Mouse (Mus musculus): ENCODE measurements around the gene Syngr3.
"Not testable (repeated sequence)": the region's sequence is repeated elsewhere in the genome, so short reads cannot be mapped to it uniquely, and the experiment has no call there.

Syngr3 gene

GRCm38 (mm10) chr17:24719494-24720222 is 29.9 kb upstream of the Syngr3 start:
- peak; percentile 94 for DNase-seq (ENCODE audit: low spot score)

DNA sequence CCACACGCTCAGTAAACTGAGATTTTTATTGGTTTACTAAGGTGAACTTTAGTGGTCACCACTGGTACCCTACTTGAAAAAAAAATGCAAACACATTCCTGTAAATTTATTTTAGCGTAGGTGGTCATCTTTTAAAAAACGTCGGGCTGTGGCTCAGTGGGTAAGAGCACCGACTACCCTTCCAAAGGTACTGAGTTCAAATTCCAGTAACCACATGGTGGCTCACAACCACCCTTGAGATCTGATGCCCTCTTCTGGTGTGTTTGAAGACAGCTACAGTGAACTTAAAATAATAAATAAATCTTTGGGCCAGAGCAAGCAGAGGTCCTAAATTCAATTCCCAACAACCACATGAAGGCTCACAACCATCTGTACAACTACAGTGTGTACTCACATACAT is 29.2 kb upstream of the Syngr3 start:
- not testable (repeated sequence) for DNase-seq (ENCODE audit: low spot score)

- no peak for DNase-seq (ENCODE audit: low spot score)
Measured at GRCm38 (mm10) chr17:24717943-24718342, 28.2 kb upstream of the Syngr3 start, which contains the start of the genes Rnf151 and Rps2. TSS of gene Rnf151 (minus strand) at chr17:24718063. TSS of gene Rps2 (plus strand) at chr17:24718116.

- no peak for DNase-seq (ENCODE audit: low spot score)
Measured at GRCm38 (mm10) chr17:24716166-24716682, 26.5 kb upstream of the Syngr3 start.

- DNase-seq (ENCODE audit: low spot score): no peak
Measured at GRCm38 (mm10) chr17:24715556-24715955, 25.8 kb upstream of the Syngr3 start.

GRCm38 (mm10) chr17:24708646-24709045 is 18.9 kb upstream of the Syngr3 start:
- no peak for DNase-seq (ENCODE audit: low spot score)

DNA sequence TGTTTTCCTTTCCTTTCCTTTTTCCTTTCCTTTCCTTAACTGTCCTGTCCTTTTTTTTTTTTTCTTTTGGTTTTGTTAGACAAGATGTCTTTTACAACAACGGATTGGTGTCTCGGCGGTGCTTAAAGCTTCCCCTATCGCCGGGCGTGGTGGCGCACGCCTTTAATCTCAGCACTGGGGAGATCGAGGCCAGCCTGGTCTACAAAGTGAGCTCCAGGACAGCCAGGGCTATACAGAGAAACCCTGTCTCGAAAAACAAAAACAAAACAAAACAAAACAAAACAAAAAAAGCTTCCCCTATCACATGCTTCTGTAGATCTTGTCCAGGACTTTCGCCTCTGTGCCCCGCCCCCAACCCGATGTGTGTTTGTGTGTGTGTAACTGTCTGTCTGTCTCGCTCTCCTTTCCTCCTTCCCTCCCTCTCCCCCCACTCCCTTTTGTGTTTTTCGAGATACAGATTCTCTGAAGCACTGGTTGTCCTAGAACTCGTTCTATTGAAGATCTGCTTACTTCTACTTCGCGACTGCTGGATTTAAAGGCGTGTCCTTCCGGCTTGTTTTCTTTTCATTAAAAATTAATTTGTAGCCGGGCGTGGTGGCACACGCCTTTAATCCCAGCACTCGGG is 18.2 kb upstream of the Syngr3 start:
- no peak for DNase-seq (ENCODE audit: low spot score)

DNA sequence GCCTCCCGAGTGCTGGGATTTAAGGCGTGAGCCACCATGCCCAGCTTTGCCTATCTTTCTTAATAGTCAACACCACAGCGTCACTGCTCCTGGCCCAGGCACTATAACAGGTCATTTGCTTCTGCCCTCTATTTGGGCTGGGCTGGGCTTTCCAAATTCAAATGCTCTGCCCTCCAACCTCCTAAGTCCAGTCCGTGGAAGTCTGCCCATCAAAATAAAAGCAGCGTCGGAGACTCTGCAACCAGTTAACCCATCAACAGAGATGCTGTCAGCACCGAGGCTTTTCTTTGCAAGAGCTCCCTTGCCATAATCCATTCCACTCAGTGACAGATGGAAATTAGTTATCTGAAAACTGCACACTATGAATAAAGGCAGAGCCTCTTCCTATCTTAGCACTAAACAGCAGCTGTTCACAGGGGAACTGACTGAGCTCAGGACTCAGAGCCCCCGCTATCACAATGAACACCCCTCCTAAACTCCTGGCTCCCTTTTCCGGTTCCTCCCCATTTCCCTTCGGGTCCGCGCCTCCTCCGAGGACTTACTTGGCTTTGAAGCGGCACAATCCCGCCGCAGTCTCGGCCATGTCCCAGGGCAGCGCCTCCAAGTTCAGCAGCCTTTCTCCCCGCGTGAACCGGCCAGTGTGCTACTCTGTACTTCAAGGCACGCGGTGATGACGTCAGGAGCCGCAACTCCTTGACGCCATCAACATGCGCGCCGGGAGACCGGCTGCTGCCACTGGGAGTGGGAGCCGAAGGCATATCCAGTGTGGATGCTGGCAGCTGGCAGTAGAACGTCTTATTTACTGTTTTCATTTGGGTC is 17.4 kb upstream of the Syngr3 start, which contains the start of gene Tbl3:
Gene Tbl3, minus strand, starts transcription at position 679 of the 819 bp plus-strand sequence.
- peak; percentile 87 for DNase-seq (ENCODE audit: low spot score)

DNA sequence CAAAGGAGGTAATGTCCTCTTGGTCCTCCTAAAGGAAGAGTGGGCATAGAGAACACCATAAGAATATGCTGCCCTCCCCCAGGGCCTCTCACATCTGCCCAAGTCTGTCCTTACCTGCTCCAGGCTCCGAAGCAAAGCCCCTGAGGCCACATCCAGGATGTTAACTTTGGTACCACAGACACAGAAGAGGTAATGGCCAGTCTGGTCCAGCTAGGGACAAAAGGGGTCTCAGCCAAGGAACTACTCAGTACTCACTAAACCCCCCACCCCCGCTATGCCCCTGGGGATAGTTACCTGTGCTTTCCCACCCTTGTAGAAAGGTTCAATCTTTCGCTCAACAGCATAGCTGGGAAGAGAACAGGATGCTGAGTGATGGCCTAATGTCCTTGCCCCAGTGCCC is 16.1 kb upstream of the Syngr3 start:
- no peak for DNase-seq (ENCODE audit: low spot score)

DNA sequence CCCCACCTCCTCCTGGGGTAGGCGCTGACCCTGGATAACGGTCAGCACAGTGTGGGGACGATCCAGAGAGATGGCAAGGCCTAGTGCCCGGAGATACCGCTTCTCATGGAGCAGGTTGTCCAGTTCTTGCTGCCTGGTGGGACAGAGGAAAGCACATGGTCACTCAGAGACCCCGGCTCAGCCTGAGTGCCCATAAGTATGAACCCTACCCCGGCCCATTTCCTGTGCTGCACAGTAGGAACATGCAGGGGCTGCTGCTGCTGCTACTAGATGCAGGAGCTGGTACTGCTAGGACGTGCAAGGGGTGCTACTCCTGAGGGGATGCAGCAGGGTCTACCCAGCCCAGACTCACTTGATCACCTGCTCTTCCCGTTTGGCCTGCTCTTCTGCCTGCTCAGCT is 11.5 kb upstream of the Syngr3 start:
- no peak for DNase-seq (ENCODE audit: low spot score)

- no peak for DNase-seq (ENCODE audit: low spot score)
Measured at GRCm38 (mm10) chr17:24699473-24699872, 9.7 kb upstream of the Syngr3 start.

GRCm38 (mm10) chr17:24698715-24699114 is 9.0 kb upstream of the Syngr3 start:
- DNase-seq (ENCODE audit: low spot score): no peak

DNA sequence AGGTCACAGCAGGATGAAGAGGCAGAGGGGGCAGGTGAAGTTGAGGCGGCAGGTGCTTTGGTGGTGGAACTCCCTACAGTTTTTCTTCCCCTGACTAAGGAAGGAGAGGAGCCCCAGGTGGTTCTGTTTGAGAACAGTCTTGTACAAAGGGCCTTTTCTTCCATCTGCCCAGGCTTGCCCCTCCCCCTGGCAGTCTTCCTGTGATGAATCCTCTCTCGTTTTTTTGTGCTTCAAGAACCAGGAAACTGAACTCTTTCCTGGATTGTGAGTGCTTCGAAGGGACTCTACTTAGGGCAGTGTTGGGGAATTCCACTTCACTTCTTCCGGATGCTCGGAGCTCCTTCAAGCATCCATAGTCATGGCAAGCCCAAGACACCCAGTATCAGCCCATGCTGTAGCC is 8.2 kb upstream of the Syngr3 start:
- no peak for DNase-seq (ENCODE audit: low spot score)

DNA sequence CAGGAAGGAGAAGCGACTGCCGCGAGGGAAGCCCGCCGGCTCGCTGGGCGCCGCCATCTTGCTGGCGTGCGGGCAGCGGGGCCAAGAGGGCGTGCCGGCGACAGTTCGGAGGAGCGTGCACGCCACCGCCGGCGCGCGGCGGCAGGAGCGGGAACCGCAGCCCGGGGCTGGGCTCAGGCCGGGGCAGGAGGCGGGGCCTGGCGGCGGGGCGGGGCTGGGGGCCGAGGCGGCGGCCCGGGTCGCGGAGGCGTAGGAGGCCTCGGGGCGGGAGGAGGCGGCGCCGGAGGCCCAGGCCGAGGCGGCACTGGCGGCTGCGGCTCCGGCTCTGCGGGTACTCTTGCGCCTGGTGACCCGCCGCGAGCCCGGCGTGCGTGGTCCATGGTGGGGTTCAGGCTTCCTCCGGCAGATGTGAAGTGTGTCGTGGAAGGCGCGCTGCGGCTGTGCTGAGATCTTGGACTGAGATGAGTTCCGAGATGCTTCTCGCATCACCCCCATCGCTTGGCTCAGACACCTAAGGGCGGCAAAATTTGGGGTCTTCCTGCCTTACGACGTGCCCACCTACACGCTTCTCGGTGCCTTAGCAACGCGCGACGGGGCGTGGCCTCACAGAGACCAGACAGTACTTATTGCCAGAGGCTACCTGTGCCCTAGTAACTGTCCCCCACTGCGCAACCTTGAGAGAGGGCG is 6.4 kb upstream of the Syngr3 start, which contains the start of the genes Gfer and Noxo1:
Gene Gfer, minus strand, starts transcription at position 146 of the 687 bp plus-strand sequence.
Gene Noxo1, plus strand, starts transcription at position 224 of the 687 bp plus-strand sequence.
- no peak for DNase-seq (ENCODE audit: low spot score)

DNA sequence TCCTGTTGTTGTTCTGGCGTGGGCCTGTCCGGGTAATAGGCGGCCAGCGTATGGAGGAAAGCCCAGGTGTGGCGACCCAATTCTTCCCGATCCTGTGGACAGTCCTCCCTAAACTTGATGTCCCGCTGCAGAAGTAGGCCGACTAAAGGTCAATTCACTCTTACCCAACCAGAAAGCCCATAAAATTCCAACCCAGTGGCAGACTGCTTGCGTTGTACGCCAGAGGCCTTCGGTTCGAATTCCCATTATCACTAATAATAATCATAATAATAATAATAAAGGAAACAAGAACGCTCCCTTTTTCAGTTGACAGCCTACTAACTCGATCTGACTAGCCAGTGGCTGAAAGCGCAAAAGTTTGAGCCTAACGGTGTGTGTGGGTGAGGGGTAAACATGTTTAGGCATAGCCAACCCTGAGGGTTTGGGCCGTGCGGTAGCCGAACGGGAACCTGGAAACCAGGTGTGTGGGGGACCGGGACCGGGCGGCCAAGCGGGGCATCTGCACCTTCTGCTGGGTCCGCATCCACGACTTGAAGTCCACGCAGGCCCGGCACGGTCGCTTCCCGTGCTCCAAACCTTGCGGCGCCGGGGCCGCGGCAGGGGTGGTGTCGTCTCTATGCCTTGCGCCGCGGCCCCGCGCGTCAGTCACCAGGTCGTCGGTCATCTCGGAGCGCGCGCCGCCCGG is 5.7 kb upstream of the Syngr3 start:
- DNase-seq (ENCODE audit: low spot score): no peak

DNA sequence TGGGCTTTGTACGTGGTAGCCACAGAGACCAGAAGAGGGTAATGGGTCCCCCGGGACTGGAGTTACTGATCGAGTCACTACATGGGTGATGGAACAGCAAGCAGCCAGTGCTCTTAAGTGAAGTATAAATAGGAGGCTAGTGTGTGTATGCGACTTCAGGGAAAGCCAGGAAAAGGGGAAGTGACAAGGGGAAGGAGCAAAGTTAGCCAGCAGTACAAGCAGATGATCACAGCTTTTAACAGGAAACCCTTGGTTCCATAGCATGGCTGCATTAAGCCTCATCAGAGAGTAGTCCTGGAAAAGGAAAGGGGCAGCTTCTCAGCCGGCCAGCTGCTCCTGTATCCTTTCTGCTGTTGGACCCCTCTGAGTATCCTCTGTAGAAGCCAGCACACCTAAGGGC is 2.6 kb upstream of the Syngr3 start:
- DNase-seq (ENCODE audit: low spot score): no peak

DNA sequence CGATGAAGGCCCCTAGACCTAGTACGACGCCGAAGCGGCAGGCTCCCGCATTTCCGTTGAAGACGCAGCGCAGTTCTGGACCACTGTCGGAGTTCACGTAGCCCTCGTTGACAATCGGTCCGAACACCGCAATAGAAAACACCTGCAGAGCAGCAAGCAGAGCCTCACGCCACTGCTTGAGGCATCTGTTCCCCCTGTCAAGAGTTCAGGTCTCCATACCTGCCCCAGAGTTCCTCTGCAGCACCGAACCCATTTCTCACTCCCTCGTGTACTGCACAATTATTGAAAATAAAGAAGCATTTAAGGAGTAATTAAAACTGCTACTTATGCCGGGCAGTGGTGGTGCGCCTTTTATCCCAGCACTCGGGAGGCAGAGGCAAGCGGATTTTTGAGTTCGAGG is 2.2 kb downstream of the Syngr3 start:
- no peak for DNase-seq (ENCODE audit: low spot score)

DNA sequence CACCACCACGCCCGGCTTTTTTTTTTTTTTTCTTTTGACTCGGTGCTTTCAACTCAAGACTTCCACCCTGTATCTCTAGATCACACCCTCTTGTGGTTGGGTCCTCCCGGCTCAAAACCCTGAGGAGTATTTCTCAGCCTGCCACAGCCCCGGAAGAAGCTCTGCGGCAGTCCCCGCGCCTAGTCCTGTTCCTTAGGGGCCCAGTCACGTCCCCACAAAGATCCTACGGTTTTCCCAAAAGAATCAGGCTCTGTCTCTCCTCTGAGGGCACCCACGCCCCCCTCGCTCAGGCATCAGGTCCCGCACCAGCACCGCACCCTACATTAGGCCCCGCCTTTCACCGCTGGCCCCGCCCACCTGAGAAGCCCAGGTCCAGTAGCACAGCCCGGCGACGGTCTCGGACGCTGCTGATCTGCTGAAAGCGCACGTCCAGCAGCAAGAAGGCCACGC is 2.6 kb downstream of the Syngr3 start:
- DNase-seq (ENCODE audit: low spot score): no peak

DNA sequence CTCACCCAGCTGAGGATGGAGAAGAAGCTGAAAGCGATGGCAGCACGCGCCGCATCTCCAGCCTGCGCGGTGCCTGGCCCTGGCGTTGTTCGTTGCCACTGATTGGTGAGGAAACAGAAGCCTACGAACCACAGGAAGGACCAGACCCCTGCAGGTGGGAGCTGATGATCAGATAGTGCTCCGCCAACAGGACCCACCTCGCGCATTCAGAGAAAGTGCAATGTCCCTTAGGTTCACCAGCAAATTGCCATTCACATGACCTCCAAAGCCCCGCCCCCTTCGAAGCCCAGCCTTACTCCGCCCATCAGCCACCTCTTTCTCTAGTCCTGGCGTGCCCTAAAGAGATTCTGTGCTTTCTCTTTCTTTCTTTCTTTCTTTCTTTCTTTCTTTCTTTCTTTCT is 3.2 kb downstream of the Syngr3 start:
- no peak for DNase-seq (ENCODE audit: low spot score)

GRCm38 (mm10) chr17:24677500-24678080 is 12.2 kb downstream of the Syngr3 start:
- no peak for DNase-seq (ENCODE audit: low spot score)

DNA sequence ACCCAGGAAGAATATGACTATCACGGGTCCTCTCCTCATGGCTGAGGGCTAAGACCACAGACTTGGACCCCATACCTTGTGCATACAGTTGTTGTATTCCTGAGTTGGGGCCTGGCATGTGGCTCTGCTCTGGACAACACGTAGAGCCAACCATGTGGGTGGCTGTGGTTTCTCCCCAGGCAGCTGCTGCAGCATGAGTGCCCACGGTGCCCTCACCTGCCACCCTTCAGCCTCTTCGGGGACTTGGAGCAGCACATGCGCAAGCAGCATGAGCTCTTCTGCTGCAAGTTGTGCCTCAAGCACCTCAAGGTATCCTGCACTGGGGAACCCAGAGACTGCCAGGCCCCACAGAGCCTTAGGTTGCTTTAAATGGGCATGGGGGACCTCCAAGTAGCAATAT is 12.9 kb downstream of the Syngr3 start:
- DNase-seq (ENCODE audit: low spot score): no peak
